Mouse (Mus musculus) thymus, adult 2 months (tissue): ENCODE measurements around the gene Efcab9. TPM values are rescaled to one million over a fixed set of nuclear protein-coding genes. Genes with fewer than 3 reads are reported as not detected.

Experiments
- DNase-seq: peaks from one replicate; pipeline ENCODE4 v3.0.0; 2021
- H3K27ac ChIP-seq: fragments of 200-500 bp; 2 replicates; pipeline ENCODE4 v1.5.1; 2012; ENCODE audit warnings: low read length, control low read depth; ENCODE audit not compliant: control insufficient read depth, insufficient read depth
- H3K27me3 ChIP-seq: fragments of 200-500 bp; 2 replicates; pipeline ENCODE4 v1.6.1; 2012; ENCODE audit warnings: mild to moderate bottlenecking, low read length, moderate library complexity, mixed read lengths; ENCODE audit not compliant: control insufficient read depth, insufficient read depth
- H3K36me3 ChIP-seq: fragments of 200-500 bp; 2 replicates; pipeline ENCODE4 v1.6.1; 2012; ENCODE audit warnings: mild to moderate bottlenecking, low read length, moderate library complexity; ENCODE audit not compliant: control insufficient read depth, insufficient read depth
- H3K4me1 ChIP-seq: fragments of 200-500 bp; replicated peaks from 2 replicates; pipeline ENCODE4 v1.6.1; 2012; ENCODE audit warnings: low read length; ENCODE audit not compliant: control insufficient read depth, insufficient read depth
- H3K4me3 ChIP-seq: fragments of 200-500 bp; 2 replicates; pipeline ENCODE4 v1.5.1; 2012; ENCODE audit warnings: mild to moderate bottlenecking, low read length, control low read depth, moderate library complexity; ENCODE audit not compliant: control insufficient read depth, insufficient read depth
- CTCF ChIP-seq: fragments of 200-500 bp; IDR thresholded peaks from 2 replicates; pipeline ENCODE4 v1.5.1; 2012; ENCODE audit warnings: mild to moderate bottlenecking, control low read depth, low read length, moderate library complexity, borderline replicate concordance; ENCODE audit not compliant: control insufficient read depth, poor library complexity, insufficient read depth; ENCODE audit errors: extremely low read depth
- POLR2A ChIP-seq: fragments of 200-500 bp; IDR thresholded peaks from 2 replicates; pipeline ENCODE4 v1.6.1; 2012; ENCODE audit warnings: mild to moderate bottlenecking, low read length, control low read depth, moderate library complexity; ENCODE audit not compliant: control insufficient read depth, poor library complexity, insufficient read depth; ENCODE audit errors: extremely low read depth
- WGBS: fragments of 180-500 bp; shearing (Covaris S2); methylation state at CpG from one replicate; pipeline ENCODE4 v1.1.7; 2018; 5-methylcytosine and 5-hydroxymethylcytosine counted together
- polyA plus RNA-seq: library from polyadenylated mRNA; depleted of rRNA; stranded (reverse); fragments of >200 nt; gene quantifications from 2 replicates; pipeline ENCODE4 v1.2.3, GENCODE M21; 2012

Efcab9 gene
- polyA plus RNA-seq, 1 experiment = 0.71 TPM

DNA sequence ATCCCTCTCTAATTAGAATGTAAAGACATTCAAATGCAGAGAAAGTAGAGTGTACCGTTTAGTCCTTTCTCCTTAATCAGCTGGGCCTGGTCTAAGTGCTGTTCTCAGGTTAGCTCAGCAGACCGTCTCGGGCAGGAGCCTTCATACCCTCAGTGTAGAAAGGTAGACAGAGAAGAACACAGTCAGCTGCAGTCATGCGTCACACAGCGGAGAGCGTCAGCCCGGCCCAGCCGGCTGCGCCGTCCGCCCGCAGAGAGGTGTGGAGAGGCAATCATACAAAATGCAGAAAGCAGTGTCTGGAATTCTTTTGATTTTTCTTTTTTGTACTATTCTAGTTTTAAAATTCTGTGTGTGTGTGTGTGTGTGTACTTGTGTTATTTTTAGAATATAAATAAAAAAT is 13.7 kb upstream of the Efcab9 start:
- no peak overlapping the region for H3K4me3 ChIP-seq
- no peak for TF ChIP-seq POLR2A
- no peak for TF ChIP-seq CTCF
- WGBS = 95% methylated on average over 12 of the region's 12 CpGs
- H3K27me3 ChIP-seq = no peaks in the 10 kb centered on the region
- no peak for DNase-seq
- no peak overlapping the region for H3K27ac ChIP-seq
- H3K36me3 ChIP-seq = no peaks in the 10 kb centered on the region
- H3K4me1 ChIP-seq = peaks cover 42% of the 10 kb centered on the region

GRCm38 (mm10) chr11:32544497-32544896 is 12.6 kb upstream of the Efcab9 start:
- no peak overlapping the region for H3K27ac ChIP-seq
- peaks cover 44% of the 10 kb centered on the region for H3K4me1 ChIP-seq
- no peak for DNase-seq
- WGBS = 94% methylated on average over 5 of the region's 5 CpGs
- TF ChIP-seq POLR2A = no peak
- no peak for TF ChIP-seq CTCF
- H3K36me3 ChIP-seq = no peaks in the 10 kb centered on the region
- H3K4me3 ChIP-seq = no peak overlapping the region
- no peaks in the 10 kb centered on the region for H3K27me3 ChIP-seq

DNA sequence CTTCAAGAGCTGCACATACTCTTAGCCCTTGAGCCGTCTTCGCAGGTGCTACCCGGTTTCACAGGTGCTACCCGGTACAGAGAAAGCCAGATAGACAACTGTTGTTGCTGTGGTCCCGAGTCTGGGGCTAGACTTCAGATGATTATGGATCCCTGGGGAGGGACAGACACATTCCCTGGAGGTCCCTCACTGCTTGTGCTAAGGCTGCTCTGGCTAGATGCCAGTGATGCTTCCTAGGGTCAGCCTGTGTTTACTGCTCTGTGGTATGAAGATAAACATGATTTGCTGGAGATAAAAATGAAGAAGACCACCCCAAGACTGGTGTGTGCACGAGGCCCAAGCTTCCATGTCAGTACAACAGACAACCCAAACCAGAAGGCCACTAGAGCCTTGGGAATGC is 12.2 kb upstream of the Efcab9 start:
- Histone ChIP-seq H3K27ac (no peak overlapping the region), H3K4me1 (peaks cover 48% of the 10 kb centered on the region), H3K36me3 (no peaks in the 10 kb centered on the region), H3K4me3 (no peak overlapping the region), H3K27me3 (no peaks in the 10 kb centered on the region)
- no peak for DNase-seq
- no peak for TF ChIP-seq POLR2A
- no peak for TF ChIP-seq CTCF
- WGBS = 87% methylated on average over 6 of the region's 6 CpGs

GRCm38 (mm10) chr11:32542687-32543411 is 11.0 kb upstream of the Efcab9 start:
- Histone ChIP-seq H3K36me3 (no peaks in the 10 kb centered on the region), H3K27me3 (no peaks in the 10 kb centered on the region), H3K4me1 (peaks cover 60% of the 10 kb centered on the region), H3K27ac (peak overlapping the region; percentile 88), H3K4me3 (no peak overlapping the region)
- WGBS = 17% methylated on average over 3 of the region's 3 CpGs
- peak; percentile 72 for DNase-seq
- TF ChIP-seq POLR2A (no peak), CTCF (no peak)

GRCm38 (mm10) chr11:32542181-32542580 is 10.3 kb upstream of the Efcab9 start:
- DNase-seq = no peak

DNA sequence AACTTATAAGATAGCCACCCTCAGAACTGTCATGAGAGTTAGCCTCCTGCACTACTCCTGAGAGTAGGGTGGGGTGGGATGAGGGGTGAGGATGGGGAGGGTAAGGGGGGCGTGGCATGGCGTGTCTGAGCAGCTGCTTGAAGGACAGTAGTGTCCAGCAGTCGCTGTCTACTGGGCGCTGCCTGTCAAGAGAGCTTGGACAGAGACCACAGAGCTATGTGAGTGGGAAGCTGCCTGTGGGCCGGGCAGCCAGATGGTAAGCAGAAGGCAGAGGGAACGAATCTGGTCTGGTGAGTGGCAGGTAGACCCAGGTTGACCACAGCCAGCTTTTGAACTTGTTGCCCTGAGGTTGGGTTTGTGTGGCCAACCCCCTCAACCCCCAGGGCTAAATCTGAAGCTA is 8.6 kb upstream of the Efcab9 start:
- TF ChIP-seq CTCF (no peak), POLR2A (no peak)
- Histone ChIP-seq H3K27me3 (no peaks in the 10 kb centered on the region), H3K36me3 (no peaks in the 10 kb centered on the region), H3K4me3 (no peak overlapping the region), H3K4me1 (peaks cover 68% of the 10 kb centered on the region), H3K27ac (no peak overlapping the region)
- WGBS = 75% methylated on average over 6 of the region's 6 CpGs
- DNase-seq = no peak

More at GRCm38 (mm10) chr11:32542181-32542580, 10.3 kb upstream of the Efcab9 start:
- peak overlapping the region; percentile 88 for H3K27ac ChIP-seq
- no peaks in the 10 kb centered on the region for H3K27me3 ChIP-seq
- peaks cover 62% of the 10 kb centered on the region for H3K4me1 ChIP-seq
- WGBS = 40% methylated on average over 4 of the region's 4 CpGs
- TF ChIP-seq CTCF (no peak), POLR2A (no peak)
- H3K36me3 ChIP-seq = no peaks in the 10 kb centered on the region
- H3K4me3 ChIP-seq = no peak overlapping the region

DNA sequence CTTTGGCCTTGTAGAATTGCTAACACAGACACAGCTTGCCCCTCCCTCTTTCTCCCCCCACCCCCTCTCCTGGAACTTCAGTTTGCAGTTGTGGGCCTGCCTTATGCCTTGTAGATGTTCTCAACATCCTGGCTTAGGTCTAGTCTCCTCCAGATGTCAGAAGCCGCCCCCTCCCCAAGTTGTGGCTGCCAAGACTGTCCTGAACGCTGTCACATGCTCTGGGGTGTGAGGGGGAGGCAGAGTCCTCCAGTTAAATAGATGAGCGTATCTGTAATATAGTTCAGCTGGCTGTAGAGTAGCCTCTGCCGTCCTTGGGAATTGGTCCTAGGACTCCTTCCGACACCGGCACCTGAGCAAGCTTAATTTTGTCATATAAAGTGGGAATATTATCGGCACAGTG is 7.8 kb upstream of the Efcab9 start:
- H3K27me3 ChIP-seq = no peaks in the 10 kb centered on the region
- H3K27ac ChIP-seq = no peak overlapping the region
- H3K4me1 ChIP-seq = peaks cover 69% of the 10 kb centered on the region
- 82% methylated on average over 7 of the region's 7 CpGs for WGBS
- no peak for DNase-seq
- H3K36me3 ChIP-seq = no peaks in the 10 kb centered on the region
- TF ChIP-seq POLR2A (no peak), CTCF (no peak)
- H3K4me3 ChIP-seq = no peak overlapping the region

DNA sequence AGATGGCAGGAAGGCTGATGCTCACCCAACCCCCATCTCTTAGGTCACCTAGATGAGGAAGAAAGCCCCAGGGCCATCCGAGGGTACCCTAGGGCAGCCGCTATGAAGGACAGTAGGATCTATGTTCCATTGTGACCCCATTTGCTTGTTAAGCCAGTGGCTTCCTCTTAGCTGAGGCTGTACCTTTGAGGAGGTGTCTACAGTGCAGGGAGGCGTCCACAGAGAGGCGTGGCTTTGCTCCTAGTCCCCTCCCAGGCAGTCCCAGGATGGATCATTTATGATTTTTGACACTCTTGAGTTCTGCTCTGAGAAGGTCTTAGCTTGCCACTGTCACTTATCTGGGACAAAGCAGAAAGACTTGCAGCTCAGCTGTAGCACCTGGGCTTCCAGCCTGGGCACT is 7.0 kb upstream of the Efcab9 start:
- no peak for DNase-seq
- H3K27ac ChIP-seq = peak overlapping the region; percentile 38; the same call in 1 of the 2 replicates
- 68% methylated on average over 4 of the region's 4 CpGs for WGBS
- H3K4me3 ChIP-seq = no peak overlapping the region
- H3K27me3 ChIP-seq = no peaks in the 10 kb centered on the region
- peaks cover 69% of the 10 kb centered on the region for H3K4me1 ChIP-seq
- no peaks in the 10 kb centered on the region for H3K36me3 ChIP-seq
- TF ChIP-seq POLR2A (no peak), CTCF (no peak)
